Mouse (Mus musculus): ENCODE data around the gene Ino80d. TPM values are rescaled to one million over a fixed set of nuclear protein-coding genes. Genes with fewer than 3 reads are reported as not detected.
"Not testable (repeated sequence)": the region's sequence is repeated elsewhere in the genome, so short reads cannot be mapped to it uniquely, and the experiment has no call there.

Ino80d gene
- polyA plus RNA-seq (2014; fragmentation: Nextera tagmentation; extraction: Ambion mirVana), result 11.4 and 13.5 TPM in 2 replicates

DNA sequence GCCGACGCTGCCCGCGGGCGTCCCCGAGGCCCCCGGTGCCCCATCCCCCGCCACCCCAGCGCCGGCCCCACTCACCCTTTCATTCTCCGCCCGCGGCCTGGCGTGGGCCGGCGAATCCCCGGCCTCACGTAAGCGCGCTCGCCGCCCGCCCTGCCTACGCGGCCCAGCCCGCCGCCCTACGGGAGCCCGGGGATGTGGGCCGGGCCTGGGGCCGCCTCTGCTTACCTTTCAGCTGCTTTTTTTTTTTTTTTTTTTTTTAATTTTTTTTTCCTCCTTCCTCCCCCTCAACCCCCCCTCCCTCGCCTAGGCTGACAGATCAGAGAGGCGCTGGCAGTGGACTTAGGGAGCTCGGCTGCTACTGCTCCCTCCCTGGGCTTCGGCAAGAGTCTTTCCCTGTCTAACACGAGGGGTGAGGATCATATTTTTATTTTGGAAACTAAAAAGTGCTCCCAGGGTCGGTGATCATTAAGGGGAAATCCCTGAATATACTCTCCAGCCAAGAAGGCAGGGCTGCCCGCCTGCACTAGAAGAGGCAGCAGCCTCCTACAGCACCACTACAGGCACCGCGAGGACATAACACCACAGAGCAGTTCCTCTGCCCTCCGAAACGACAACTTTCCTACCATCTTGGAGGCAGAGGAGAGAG is at the start of gene Ino80d:
Gene Ino80d, minus strand, starts transcription at position 532 of the 646 bp plus-strand sequence.
- ATAC-seq (ENCODE audit: low FRiP score) (peak; percentile 92), DNase-seq (ENCODE audit: low spot score) (peak; percentile 82)
- Histone ChIP-seq H3K9me3 (ENCODE audit: control insufficient read depth, low read length) (no peaks in the 10 kb centered on the region), H3K36me3 (replicated peaks; ENCODE audit: control insufficient read depth, insufficient read depth) (peaks cover 9% of the 10 kb centered on the region), H3K9ac (peak within 1 kb of the TSS; percentile 100), H3K4me2 (replicated peaks) (peak within 1 kb of the TSS; percentile 81), H3K4me3 (replicated peaks; ENCODE audit: low read length) (peak within 1 kb of the TSS; percentile 93), H3K27ac (peak within 1 kb of the TSS; percentile 97), H3K27me3 (ENCODE audit: control insufficient read depth, insufficient read depth, low read length) (no peaks in the 10 kb centered on the region), H3K4me1 (replicated peaks; ENCODE audit: control insufficient read depth, insufficient read depth, low read length) (peaks cover 32% of the 10 kb centered on the region)
- WGBS, result 0% methylated on average over 31 of the region's 42 CpGs

DNA sequence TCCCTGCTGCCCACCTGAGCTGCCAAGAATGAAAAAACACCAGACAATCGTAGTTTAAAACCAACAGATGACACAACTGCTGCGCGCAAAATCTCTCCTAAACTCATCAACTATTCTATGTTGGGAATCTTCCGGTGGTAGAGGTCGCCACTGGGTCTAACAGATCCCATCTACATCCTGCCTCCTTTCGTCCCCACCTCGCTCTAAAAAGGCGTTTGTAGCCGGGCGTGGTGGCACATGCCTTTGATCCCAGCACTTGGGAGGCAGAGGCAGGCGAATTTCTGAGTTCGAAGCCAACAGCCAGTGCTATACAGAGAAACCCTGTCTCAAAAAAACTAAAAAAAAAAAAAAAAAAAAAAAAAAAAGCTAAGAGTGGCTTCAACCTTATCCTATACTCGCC is 25.8 kb upstream of the Ino80d start:
- ATAC-seq (ENCODE audit: low FRiP score), result no peak
- no peak overlapping the region for H3K4me3 ChIP-seq (replicated peaks; ENCODE audit: low read length)
- no peaks in the 10 kb centered on the region for H3K27me3 ChIP-seq (ENCODE audit: control insufficient read depth, insufficient read depth, low read length)
- H3K27ac ChIP-seq, result no peak overlapping the region
- 98% methylated on average over 13 of the region's 13 CpGs for WGBS
- no peak overlapping the region for H3K9ac ChIP-seq
- H3K4me1 ChIP-seq (replicated peaks; ENCODE audit: control insufficient read depth, insufficient read depth, low read length), result no peaks in the 10 kb centered on the region
- no peak for DNase-seq (ENCODE audit: low spot score)
- peaks cover 54% of the 10 kb centered on the region for H3K36me3 ChIP-seq (replicated peaks; ENCODE audit: control insufficient read depth, insufficient read depth)
- no peaks in the 10 kb centered on the region for H3K9me3 ChIP-seq (ENCODE audit: control insufficient read depth, low read length)
- no peak overlapping the region for H3K4me2 ChIP-seq (replicated peaks)

DNA sequence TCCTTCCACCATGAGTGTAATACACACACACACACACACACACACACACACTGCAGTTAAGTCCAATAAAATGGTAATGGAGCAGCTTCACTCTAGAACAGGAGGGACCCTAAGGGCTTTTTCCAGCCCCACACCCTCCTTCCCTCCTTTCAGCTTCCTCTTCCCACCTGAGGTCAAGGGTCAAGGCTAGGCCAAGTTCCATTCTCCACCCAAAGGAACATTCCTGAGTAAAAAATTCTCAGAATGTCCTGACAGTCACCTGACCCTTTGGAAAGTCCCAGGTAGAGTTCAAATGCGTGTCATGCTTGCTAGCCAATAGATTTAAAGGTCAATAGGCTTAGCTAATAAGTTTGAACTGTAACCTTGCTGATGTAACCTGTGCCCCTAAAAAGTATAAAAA is 24.1 kb upstream of the Ino80d start:
- DNase-seq (ENCODE audit: low spot score), result not testable (repeated sequence)
- peaks cover 38% of the 10 kb centered on the region for H3K36me3 ChIP-seq (replicated peaks; ENCODE audit: control insufficient read depth, insufficient read depth)

DNA sequence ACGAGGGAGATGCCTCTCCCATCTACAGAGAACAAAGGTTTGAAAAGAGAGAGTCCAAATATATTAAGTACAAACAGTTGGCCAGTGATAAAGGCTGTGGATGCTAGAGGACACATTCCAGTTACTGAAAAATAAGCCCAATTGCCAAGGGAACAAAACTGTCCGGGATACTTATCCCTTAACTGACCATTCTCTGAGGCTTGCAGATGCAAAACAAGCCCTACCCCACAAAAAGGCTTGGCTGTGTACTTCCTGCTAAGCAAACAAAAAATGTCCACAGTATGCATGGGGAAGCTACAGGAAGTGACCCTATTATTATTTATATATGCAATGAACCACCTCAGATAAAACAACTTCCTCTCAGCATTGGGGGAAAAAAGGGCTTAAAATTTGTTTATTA is 23.5 kb upstream of the Ino80d start:
- no peaks in the 10 kb centered on the region for H3K4me1 ChIP-seq (replicated peaks; ENCODE audit: control insufficient read depth, insufficient read depth, low read length)
- 82% methylated on average over 2 of the region's 2 CpGs for WGBS

More for the DNA sequence above, 24.1 kb upstream of the Ino80d start:
- 97% methylated on average over 1 of the region's 1 CpGs for WGBS
- not testable (repeated sequence) for H3K27me3 ChIP-seq (ENCODE audit: control insufficient read depth, insufficient read depth, low read length); ATAC-seq (ENCODE audit: low FRiP score); H3K4me3 ChIP-seq (replicated peaks; ENCODE audit: low read length); H3K4me1 ChIP-seq (replicated peaks; ENCODE audit: control insufficient read depth, insufficient read depth, low read length); H3K4me2 ChIP-seq (replicated peaks); H3K9ac ChIP-seq; H3K27ac ChIP-seq; H3K9me3 ChIP-seq (ENCODE audit: control insufficient read depth, low read length)

DNA sequence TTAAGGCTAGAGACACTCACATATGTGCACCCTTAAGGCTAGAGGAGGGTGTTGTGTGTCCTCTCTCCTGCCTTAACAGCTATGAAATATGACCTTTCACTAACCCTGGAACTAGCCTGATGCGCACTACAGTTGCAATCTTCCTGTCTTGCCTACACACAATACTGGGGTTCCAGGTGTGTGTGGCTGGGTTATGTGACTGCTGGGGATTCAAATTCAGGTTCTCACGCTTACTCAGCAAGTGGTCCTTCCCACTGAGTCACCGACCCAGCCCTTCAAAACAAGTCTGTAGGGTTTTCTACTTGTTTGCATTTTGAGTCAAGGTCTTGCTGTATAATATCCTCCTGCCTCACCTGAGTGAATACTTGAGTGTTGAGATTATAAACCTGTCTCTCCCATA is 20.1 kb upstream of the Ino80d start:
- Histone ChIP-seq H3K4me2 (replicated peaks) (no peak overlapping the region), H3K9ac (no peak overlapping the region), H3K9me3 (ENCODE audit: control insufficient read depth, low read length) (no peaks in the 10 kb centered on the region), H3K36me3 (replicated peaks; ENCODE audit: control insufficient read depth, insufficient read depth) (peaks cover 7% of the 10 kb centered on the region; the same call in 1 of the 2 replicates), H3K4me1 (replicated peaks; ENCODE audit: control insufficient read depth, insufficient read depth, low read length) (no peaks in the 10 kb centered on the region), H3K4me3 (replicated peaks; ENCODE audit: low read length) (no peak overlapping the region), H3K27me3 (ENCODE audit: control insufficient read depth, insufficient read depth, low read length) (no peaks in the 10 kb centered on the region), H3K27ac (no peak overlapping the region)
- DNase-seq (ENCODE audit: low spot score), result no peak
- ATAC-seq (ENCODE audit: low FRiP score), result no peak
- WGBS, result 80% methylated on average over 3 of the region's 3 CpGs

More for the DNA sequence above, 23.5 kb upstream of the Ino80d start:
- Histone ChIP-seq H3K27me3 (ENCODE audit: control insufficient read depth, insufficient read depth, low read length) (no peaks in the 10 kb centered on the region), H3K36me3 (replicated peaks; ENCODE audit: control insufficient read depth, insufficient read depth) (peaks cover 32% of the 10 kb centered on the region), H3K4me3 (replicated peaks; ENCODE audit: low read length) (no peak overlapping the region), H3K27ac (no peak overlapping the region), H3K9ac (no peak overlapping the region), H3K9me3 (ENCODE audit: control insufficient read depth, low read length) (no peaks in the 10 kb centered on the region), H3K4me2 (replicated peaks) (no peak overlapping the region)
- DNase-seq (ENCODE audit: low spot score) (no peak), ATAC-seq (ENCODE audit: low FRiP score) (no peak)

DNA sequence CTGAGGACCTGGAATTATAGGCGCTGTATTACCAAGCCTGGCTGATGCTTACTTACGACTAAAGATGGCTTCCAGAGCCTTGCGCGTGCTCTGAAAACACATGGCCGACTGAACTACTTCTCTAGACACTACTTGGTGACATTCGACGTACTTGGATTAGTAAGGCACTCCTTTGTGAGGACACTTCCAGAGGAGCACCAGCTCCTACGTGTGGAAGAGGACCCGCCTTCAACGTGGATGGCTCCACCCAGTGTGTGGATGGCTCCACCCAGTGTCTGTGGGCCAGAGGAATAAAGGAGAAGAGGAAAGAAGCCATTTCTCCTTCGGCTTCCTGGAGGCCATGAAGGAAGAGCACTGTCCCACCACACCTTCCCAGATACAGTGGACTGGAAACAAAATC is 17.3 kb upstream of the Ino80d start:
- WGBS, result 92% methylated on average over 11 of the region's 11 CpGs
- H3K27me3 ChIP-seq (ENCODE audit: control insufficient read depth, insufficient read depth, low read length), result no peaks in the 10 kb centered on the region
- no peak overlapping the region for H3K27ac ChIP-seq
- H3K9ac ChIP-seq, result no peak overlapping the region
- no peaks in the 10 kb centered on the region for H3K9me3 ChIP-seq (ENCODE audit: control insufficient read depth, low read length)
- H3K36me3 ChIP-seq (replicated peaks; ENCODE audit: control insufficient read depth, insufficient read depth), result 0 out of 2 replicates have a peak, but pooled peaks cover 6% of the 10 kb centered on the region
- ATAC-seq (ENCODE audit: low FRiP score), result no peak
- no peak overlapping the region for H3K4me3 ChIP-seq (replicated peaks; ENCODE audit: low read length)
- no peak overlapping the region for H3K4me2 ChIP-seq (replicated peaks)
- DNase-seq (ENCODE audit: low spot score), result no peak
- H3K4me1 ChIP-seq (replicated peaks; ENCODE audit: control insufficient read depth, insufficient read depth, low read length), result no peaks in the 10 kb centered on the region

DNA sequence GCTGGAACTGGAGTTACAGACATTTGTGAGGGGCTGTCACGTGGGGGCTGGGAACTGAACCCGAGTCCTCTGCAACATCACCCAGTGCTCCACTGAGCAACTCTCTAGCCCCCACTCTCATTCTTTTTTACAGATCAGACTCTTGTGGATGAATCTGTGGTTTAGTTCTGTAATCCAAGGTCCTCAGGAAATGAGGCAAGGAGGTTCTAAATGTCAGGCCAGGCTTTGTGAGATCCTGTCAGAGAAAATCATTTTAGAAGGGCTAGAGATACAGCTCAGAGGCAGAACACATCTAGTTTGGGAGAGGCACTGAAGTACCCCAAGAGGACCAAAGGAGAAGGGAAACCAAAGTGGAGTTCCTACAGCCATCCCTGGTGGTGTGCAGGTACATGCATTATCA is 16.4 kb upstream of the Ino80d start:
- Histone ChIP-seq H3K9me3 (ENCODE audit: control insufficient read depth, low read length) (no peaks in the 10 kb centered on the region), H3K36me3 (replicated peaks; ENCODE audit: control insufficient read depth, insufficient read depth) (peaks cover 13% of the 10 kb centered on the region; the same call in 1 of the 2 replicates), H3K4me3 (replicated peaks; ENCODE audit: low read length) (no peak overlapping the region), H3K9ac (no peak overlapping the region), H3K4me2 (replicated peaks) (no peak overlapping the region), H3K27me3 (ENCODE audit: control insufficient read depth, insufficient read depth, low read length) (no peaks in the 10 kb centered on the region), H3K4me1 (replicated peaks; ENCODE audit: control insufficient read depth, insufficient read depth, low read length) (no peaks in the 10 kb centered on the region), H3K27ac (no peak overlapping the region)
- DNase-seq (ENCODE audit: low spot score), result no peak
- 98% methylated on average over 2 of the region's 2 CpGs for WGBS
- no peak for ATAC-seq (ENCODE audit: low FRiP score)

DNA sequence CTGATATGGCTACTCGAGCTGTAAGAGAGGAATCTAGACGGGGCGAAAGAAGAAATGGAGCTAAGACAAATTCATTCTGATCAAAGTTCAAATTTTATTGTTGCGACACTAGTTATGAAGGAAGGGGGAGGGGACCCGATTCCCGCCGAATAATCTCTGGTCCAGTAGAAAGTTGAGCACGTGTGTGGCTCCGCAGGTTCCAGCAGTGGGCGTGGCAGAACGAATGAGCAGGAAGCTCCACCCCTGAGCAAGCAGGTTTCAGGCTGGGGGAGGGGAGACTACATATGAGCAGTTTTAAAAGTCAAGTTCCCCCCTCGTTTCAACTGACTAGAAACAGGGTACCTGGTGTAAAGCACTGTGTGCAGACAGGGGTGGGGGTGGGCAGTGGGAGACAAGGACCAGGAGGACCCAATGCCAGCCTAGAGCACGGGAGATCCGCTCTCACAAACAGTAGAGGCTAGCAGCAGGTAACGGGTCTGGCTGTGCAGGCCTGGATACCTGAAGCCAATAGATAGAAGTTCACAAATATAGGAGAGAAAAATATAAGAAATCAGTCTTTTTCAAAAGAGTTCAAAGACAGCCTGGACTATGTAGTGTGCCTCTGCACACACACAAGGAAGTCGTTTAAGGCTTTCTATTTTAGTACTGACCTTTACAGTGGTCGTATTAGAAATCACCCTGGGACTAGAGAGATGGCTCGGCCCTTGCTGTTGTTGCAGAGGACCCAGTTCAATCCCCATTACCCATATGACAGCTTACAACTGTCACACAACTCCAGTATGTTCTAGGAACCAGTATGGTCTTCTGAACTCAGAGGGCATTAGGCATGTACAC is 15.6 kb upstream of the Ino80d start:
- Histone ChIP-seq H3K4me1 (replicated peaks; ENCODE audit: control insufficient read depth, insufficient read depth, low read length) (no peaks in the 10 kb centered on the region), H3K4me2 (replicated peaks) (peak overlapping the region; percentile 47), H3K36me3 (replicated peaks; ENCODE audit: control insufficient read depth, insufficient read depth) (peaks cover 21% of the 10 kb centered on the region; the same call in 1 of the 2 replicates), H3K27ac (no peak overlapping the region), H3K9ac (peak overlapping the region; percentile 11; the same call in 1 of the 2 replicates), H3K4me3 (replicated peaks; ENCODE audit: low read length) (0 out of 2 replicates have a peak overlapping the region, but pooled peaks have one; percentile 5), H3K9me3 (ENCODE audit: control insufficient read depth, low read length) (no peaks in the 10 kb centered on the region), H3K27me3 (ENCODE audit: control insufficient read depth, insufficient read depth, low read length) (no peaks in the 10 kb centered on the region)
- 23% methylated on average over 18 of the region's 18 CpGs for WGBS
- DNase-seq (ENCODE audit: low spot score), result no peak
- ATAC-seq (ENCODE audit: low FRiP score), result no peak

DNA sequence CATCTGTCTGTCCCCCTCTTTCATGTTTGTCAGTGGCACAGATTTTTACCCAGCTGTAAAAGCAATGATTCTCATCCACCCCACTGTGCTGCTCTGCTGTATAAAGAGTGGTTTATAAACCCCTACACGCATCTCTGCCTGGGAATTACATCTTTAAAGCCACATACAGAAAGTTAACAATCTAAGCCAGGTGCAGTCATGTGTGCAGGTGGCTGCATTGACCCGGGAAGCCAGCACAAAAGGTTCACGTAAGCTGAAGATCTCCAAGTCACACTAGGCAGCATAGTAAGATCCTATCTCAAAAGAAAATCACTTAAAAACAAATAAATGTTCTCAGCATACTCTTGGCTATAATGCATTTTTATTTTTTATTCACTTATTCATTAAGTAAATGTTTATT is 14.8 kb upstream of the Ino80d start:
- no peak for DNase-seq (ENCODE audit: low spot score)
- H3K36me3 ChIP-seq (replicated peaks; ENCODE audit: control insufficient read depth, insufficient read depth), result peaks cover 25% of the 10 kb centered on the region; the same call in 1 of the 2 replicates
- peak overlapping the region; percentile 47 for H3K4me2 ChIP-seq (replicated peaks)
- H3K4me3 ChIP-seq (replicated peaks; ENCODE audit: low read length), result no peak overlapping the region
- no peaks in the 10 kb centered on the region for H3K4me1 ChIP-seq (replicated peaks; ENCODE audit: control insufficient read depth, insufficient read depth, low read length)
- H3K27me3 ChIP-seq (ENCODE audit: control insufficient read depth, insufficient read depth, low read length), result no peaks in the 10 kb centered on the region
- WGBS, result 45% methylated on average over 3 of the region's 3 CpGs
- H3K9ac ChIP-seq, result no peak overlapping the region
- no peak overlapping the region for H3K27ac ChIP-seq
- H3K9me3 ChIP-seq (ENCODE audit: control insufficient read depth, low read length), result no peaks in the 10 kb centered on the region
- ATAC-seq (ENCODE audit: low FRiP score), result no peak
